Mouse (Mus musculus): ENCODE data around the gene Gpr6.

The Gpr6 gene

GRCm38 (mm10) chr10:41072116-41072515 lies at the start of gene Gpr6:
TSS of gene Gpr6 (minus strand) at chr10:41072285.
- DNase-seq: no peak

- DNase-seq: no peak
These were observed 28.0 kb upstream of the Gpr6 start for GRCm38 (mm10) chr10:41100060-41100459.

GRCm38 (mm10) chr10:41098137-41098536 lies 26.1 kb upstream of the Gpr6 start:
- no peak for DNase-seq

- no peak for DNase-seq
These were observed 16.8 kb upstream of the Gpr6 start for GRCm38 (mm10) chr10:41088852-41089251.

GRCm38 (mm10) chr10:41071696-41072095 lies 389 bp downstream of the Gpr6 start:
- peak; percentile 53 for DNase-seq

GRCm38 (mm10) chr10:41070693-41071651 lies 1.1 kb downstream of the Gpr6 start:
- no peak for DNase-seq

- no peak for DNase-seq
These were observed 11.7 kb downstream of the Gpr6 start for GRCm38 (mm10) chr10:41060250-41060831.

GRCm38 (mm10) chr10:41055581-41055980 lies 16.5 kb downstream of the Gpr6 start:
- DNase-seq: no peak

- no peak for DNase-seq
These were observed 18.1 kb downstream of the Gpr6 start for GRCm38 (mm10) chr10:41054005-41054404.

GRCm38 (mm10) chr10:41042272-41042671 lies 29.8 kb downstream of the Gpr6 start:
- DNase-seq: no peak

GRCm38 (mm10) chr10:41041478-41041877 lies 30.6 kb downstream of the Gpr6 start:
- DNase-seq: no peak

- DNase-seq: peak; percentile 31
These were observed 31.5 kb downstream of the Gpr6 start for GRCm38 (mm10) chr10:41040530-41041085.

- DNase-seq: no peak
These were observed 33.6 kb downstream of the Gpr6 start for GRCm38 (mm10) chr10:41038476-41038875.

GRCm38 (mm10) chr10:41037722-41038121 lies 34.4 kb downstream of the Gpr6 start:
- DNase-seq: no peak

- DNase-seq: no peak
These were observed 39.3 kb downstream of the Gpr6 start for GRCm38 (mm10) chr10:41032811-41033210.

- peak; percentile 53 for DNase-seq
These were observed 47.2 kb downstream of the Gpr6 start for GRCm38 (mm10) chr10:41024860-41025259.

GRCm38 (mm10) chr10:41024406-41024805 lies 47.7 kb downstream of the Gpr6 start:
- DNase-seq: no peak

GRCm38 (mm10) chr10:41022226-41022625 lies 49.9 kb downstream of the Gpr6 start:
- no peak for DNase-seq

Data from liver (tissue).